Mouse (Mus musculus): ENCODE results near the gene Npc1l1.

The Npc1l1 gene

GRCm38 (mm10) chr11:6207090-6207489 lies 22.9 kb downstream of the Npc1l1 start:
- DNase-seq (ENCODE audit: low spot score) = no peak

GRCm38 (mm10) chr11:6200570-6200969 lies 29.4 kb downstream of the Npc1l1 start:
- DNase-seq (ENCODE audit: low spot score) = no peak

GRCm38 (mm10) chr11:6200087-6200569 lies 29.8 kb downstream of the Npc1l1 start, which contains the start of gene Nudcd3:
Gene Nudcd3, minus strand, starts transcription at chr11:6200415.
- peak; percentile 92 for DNase-seq (ENCODE audit: low spot score)

GRCm38 (mm10) chr11:6199410-6200086 lies 30.4 kb downstream of the Npc1l1 start, which contains the start of gene A730071L15Rik:
Gene A730071L15Rik, plus strand, starts transcription at chr11:6200029.
- DNase-seq (ENCODE audit: low spot score) = no peak

- DNase-seq (ENCODE audit: low spot score) = no peak
Observed at GRCm38 (mm10) chr11:6198449-6198848, 31.5 kb downstream of the Npc1l1 start.

- no peak for DNase-seq (ENCODE audit: low spot score)
Observed at GRCm38 (mm10) chr11:6196780-6197179, 33.2 kb downstream of the Npc1l1 start.

- DNase-seq (ENCODE audit: low spot score) = peak; percentile 90
Observed at GRCm38 (mm10) chr11:6187878-6188277, 42.1 kb downstream of the Npc1l1 start.

GRCm38 (mm10) chr11:6187399-6187798 lies 42.5 kb downstream of the Npc1l1 start:
- no peak for DNase-seq (ENCODE audit: low spot score)

GRCm38 (mm10) chr11:6184202-6184935 lies 45.6 kb downstream of the Npc1l1 start:
- no peak for DNase-seq (ENCODE audit: low spot score)

- DNase-seq (ENCODE audit: low spot score) = no peak
Observed at GRCm38 (mm10) chr11:6183246-6183645, 46.7 kb downstream of the Npc1l1 start.

- no peak for DNase-seq (ENCODE audit: low spot score)
Observed at GRCm38 (mm10) chr11:6180811-6181399, 49.0 kb downstream of the Npc1l1 start.

GRCm38 (mm10) chr11:6179194-6179593 lies 50.7 kb downstream of the Npc1l1 start:
- DNase-seq (ENCODE audit: low spot score) = no peak

- no peak for DNase-seq (ENCODE audit: low spot score)
Observed at GRCm38 (mm10) chr11:6178673-6179166, 51.2 kb downstream of the Npc1l1 start.

- DNase-seq (ENCODE audit: low spot score) = no peak
Observed at GRCm38 (mm10) chr11:6177781-6178420, 52.0 kb downstream of the Npc1l1 start.

GRCm38 (mm10) chr11:6175506-6175905 lies 54.4 kb downstream of the Npc1l1 start:
- no peak for DNase-seq (ENCODE audit: low spot score)

GRCm38 (mm10) chr11:6174719-6175118 lies 55.2 kb downstream of the Npc1l1 start:
- no peak for DNase-seq (ENCODE audit: low spot score)

GRCm38 (mm10) chr11:6169041-6169663 lies 60.8 kb downstream of the Npc1l1 start:
- DNase-seq (ENCODE audit: low spot score) = no peak

GRCm38 (mm10) chr11:6166351-6166750 lies 63.6 kb downstream of the Npc1l1 start:
- DNase-seq (ENCODE audit: low spot score) = no peak

GRCm38 (mm10) chr11:6165391-6166081 lies 64.4 kb downstream of the Npc1l1 start:
- no peak for DNase-seq (ENCODE audit: low spot score)

GRCm38 (mm10) chr11:6164781-6165180 lies 65.2 kb downstream of the Npc1l1 start:
- no peak for DNase-seq (ENCODE audit: low spot score)

- no peak for DNase-seq (ENCODE audit: low spot score)
Observed at GRCm38 (mm10) chr11:6163706-6164105, 66.2 kb downstream of the Npc1l1 start.

Measured in testis, postnatal 10 days (tissue).